ENCODE assay signal across 18 mouse cellular contexts in the genomic region with DNA sequence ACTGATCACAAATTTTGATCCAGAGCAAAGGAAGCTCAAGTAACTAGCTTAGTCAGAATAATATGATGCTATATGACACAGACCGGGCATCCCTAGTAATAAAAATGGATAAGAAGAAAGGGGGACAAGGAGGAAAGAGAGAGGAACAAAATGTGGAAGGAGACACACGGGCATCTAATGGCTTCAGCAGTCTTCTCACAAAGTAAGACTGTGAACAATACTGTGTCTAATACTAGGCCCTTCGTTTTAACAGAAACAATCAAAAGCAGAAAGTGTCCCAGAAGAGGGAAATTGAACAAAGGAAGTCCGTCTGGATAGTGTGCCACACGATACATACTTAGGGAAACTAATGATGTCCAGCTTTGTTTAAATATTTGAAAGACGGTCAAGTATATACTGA.
"Had no signal": no experiment of that assay in that cellular context is flagged by ENCODE, and none has a peak within 500 bp of the region (broad histone marks: within the 10 kb centered on the region; RNA-seq: fewer than 3 reads in every experiment).

No protein-coding gene starts in this region.

- H3K27ac ChIP-seq: kidney, postnatal 0 days; limb, embryonic 10.5 days; liver, embryonic 15.5 days; midbrain, embryonic 10.5 days; neural tube, embryonic 13.5 days; stomach, postnatal 0 days had no signal

- H3K4me2 ChIP-seq: liver, embryonic 11.5 days; liver, embryonic 15.5 days; neural tube, embryonic 13.5 days had no signal

- ATAC-seq: lung, postnatal 0 days had no signal

- H3K27me3 ChIP-seq: liver, embryonic 15.5 days; neural tube, embryonic 13.5 days had no signal

- H3K9ac ChIP-seq: liver, embryonic 15.5 days; neural tube, embryonic 13.5 days had no signal

- DNase-seq: kidney, adult 11 months; kidney, adult 9 months; kidney, postnatal 36 days; lung, adult 2 months; lung, postnatal 36 days; midbrain, embryonic 14.5 days; retina, postnatal 1 day; right cerebral cortex, postnatal 4 days; spleen, adult 18-20 months; thymus, postnatal 14 days had no signal

- H3K4me3 ChIP-seq: limb, embryonic 10.5 days; liver, embryonic 15.5 days; midbrain, embryonic 10.5 days; neural tube, embryonic 13.5 days had no signal

- H3K9me3 ChIP-seq: limb, embryonic 10.5 days; liver, embryonic 15.5 days; midbrain, embryonic 10.5 days; neural tube, embryonic 13.5 days had no signal

- H3K36me3 ChIP-seq: limb, embryonic 10.5 days; midbrain, embryonic 10.5 days; neural tube, embryonic 13.5 days had no signal

- H3K4me1 ChIP-seq: limb, embryonic 10.5 days; liver, embryonic 15.5 days; midbrain, embryonic 10.5 days; neural tube, embryonic 13.5 days had no signal
